Mouse (Mus musculus) hindbrain, postnatal 0 days (tissue): ENCODE results near the gene Tmem150a. TPM values are rescaled to one million over a fixed set of nuclear protein-coding genes. Genes with fewer than 3 reads are reported as not detected.

ENCODE experiments used
- ATAC-seq: fragments of 200-750 bp; cut with Nextera tagmentation; 2 replicates; pipeline ENCODE4 v1.8.0; 2017; ENCODE audit warnings: mild to moderate bottlenecking, moderate TSS enrichment, moderate library complexity
- DNase-seq: peaks from one replicate; pipeline ENCODE4 v3.0.0-alpha.2; 2015; ENCODE audit warnings: low spot score
- H3K27ac ChIP-seq: fragments of 300-500 bp; sonication (generic); 2 replicates; pipeline ENCODE4 v1.5.1; 2014; ENCODE audit warnings: mild to moderate bottlenecking
- H3K27me3 ChIP-seq: fragments of 300-500 bp; sonication (generic); 2 replicates; pipeline ENCODE4 v1.6.1; 2014; ENCODE audit warnings: low read length, mixed read lengths; ENCODE audit not compliant: insufficient read depth
- H3K36me3 ChIP-seq: fragments of 300-500 bp; sonication (generic); 2 replicates; pipeline ENCODE4 v1.6.1; 2014; ENCODE audit warnings: low read length, mixed read lengths; ENCODE audit not compliant: insufficient read depth
- H3K4me1 ChIP-seq: fragments of 300-500 bp; sonication (generic); 2 replicates; pipeline ENCODE4 v1.6.1; 2014; ENCODE audit warnings: antibody characterized with exemption, low read length, mixed read lengths; ENCODE audit not compliant: insufficient read depth
- H3K4me2 ChIP-seq: fragments of 300-500 bp; sonication (generic); 2 replicates; pipeline ENCODE4 v1.6.1; 2014; ENCODE audit warnings: low read depth, mild to moderate bottlenecking, low read length, moderate library complexity, mixed read lengths
- H3K4me3 ChIP-seq: fragments of 300-500 bp; sonication (generic); 2 replicates; pipeline ENCODE4 v1.5.1; 2014; ENCODE audit warnings: low read length
- H3K9ac ChIP-seq: fragments of 300-500 bp; sonication (generic); replicated peaks from 2 replicates; pipeline ENCODE4 v1.6.1; 2014; ENCODE audit warnings: mild to moderate bottlenecking, low read length, moderate library complexity, mixed read lengths
- H3K9me3 ChIP-seq: fragments of 300-500 bp; sonication (generic); 2 replicates; pipeline ENCODE4 v1.6.1; 2016; ENCODE audit warnings: low read length, mixed read lengths
- CTCF ChIP-seq: IDR thresholded peaks from 2 replicates; pipeline ENCODE4 v1.5.1; 2016; ENCODE audit warnings: antibody characterized with exemption, control low read depth, low read depth
- WGBS: fragments of 180-500 bp; shearing (Covaris S2); extraction: QIAGEN DNeasy Blood & Tissue Kit; methylation state at CpG from one replicate; pipeline ENCODE4 v1.1.7; 2014; 5-methylcytosine and 5-hydroxymethylcytosine counted together
- polyA plus RNA-seq: library from polyadenylated mRNA; unstranded; fragments of >200 nt; fragmentation: Nextera tagmentation; extraction: Ambion mirVana; gene quantifications from 2 replicates; pipeline ENCODE4 v1.2.1, GENCODE M21; 2015
- total RNA-seq: library from RNA; depleted of rRNA; stranded (reverse); fragments of >200 nt; gene quantifications from 2 replicates; pipeline ENCODE4 v1.2.3, GENCODE M21; 2014; rRNA removed

The Tmem150a gene
- 23.6 and 35.3 TPM in 2 replicates for total RNA-seq
- polyA plus RNA-seq = 12.2 and 15.3 TPM in 2 replicates

- peaks cover 19% of the 10 kb centered on the region for H3K36me3 ChIP-seq
- ATAC-seq = peak; percentile 91
- H3K27ac ChIP-seq = peak within 1 kb of the TSS; percentile 74
- no peaks in the 10 kb centered on the region for H3K27me3 ChIP-seq
- WGBS = under 1% methylated on average over 68 of the region's 71 CpGs
- no peaks in the 10 kb centered on the region for H3K9me3 ChIP-seq
- H3K4me1 ChIP-seq = peaks cover 10% of the 10 kb centered on the region; the same call in 1 of the 2 replicates
- peak within 1 kb of the TSS; percentile 92 for H3K4me2 ChIP-seq
- peak; percentile 36; the same call in 1 of the 2 replicates for TF ChIP-seq CTCF
- DNase-seq = peak; percentile 87
- peak within 1 kb of the TSS; percentile 67 for H3K4me3 ChIP-seq
- peak within 1 kb of the TSS; percentile 78 for H3K9ac ChIP-seq
Measured at GRCm38 (mm10) chr6:72355066-72355911, at the start of gene Tmem150a. Gene Tmem150a (plus strand): TSS chr6:72355447.

- Histone ChIP-seq H3K4me3 (no peak overlapping the region), H3K9me3 (no peaks in the 10 kb centered on the region), H3K4me1 (no peaks in the 10 kb centered on the region), H3K27me3 (no peaks in the 10 kb centered on the region), H3K9ac (no peak overlapping the region), H3K36me3 (peaks cover 6% of the 10 kb centered on the region), H3K27ac (no peak overlapping the region), H3K4me2 (no peak overlapping the region)
- ATAC-seq = no peak
- TF ChIP-seq CTCF = no peak
- WGBS = 92% methylated on average over 3 of the region's 3 CpGs
- no peak for DNase-seq
Measured at GRCm38 (mm10) chr6:72312198-72312597, 43.0 kb upstream of the Tmem150a start.

DNA sequence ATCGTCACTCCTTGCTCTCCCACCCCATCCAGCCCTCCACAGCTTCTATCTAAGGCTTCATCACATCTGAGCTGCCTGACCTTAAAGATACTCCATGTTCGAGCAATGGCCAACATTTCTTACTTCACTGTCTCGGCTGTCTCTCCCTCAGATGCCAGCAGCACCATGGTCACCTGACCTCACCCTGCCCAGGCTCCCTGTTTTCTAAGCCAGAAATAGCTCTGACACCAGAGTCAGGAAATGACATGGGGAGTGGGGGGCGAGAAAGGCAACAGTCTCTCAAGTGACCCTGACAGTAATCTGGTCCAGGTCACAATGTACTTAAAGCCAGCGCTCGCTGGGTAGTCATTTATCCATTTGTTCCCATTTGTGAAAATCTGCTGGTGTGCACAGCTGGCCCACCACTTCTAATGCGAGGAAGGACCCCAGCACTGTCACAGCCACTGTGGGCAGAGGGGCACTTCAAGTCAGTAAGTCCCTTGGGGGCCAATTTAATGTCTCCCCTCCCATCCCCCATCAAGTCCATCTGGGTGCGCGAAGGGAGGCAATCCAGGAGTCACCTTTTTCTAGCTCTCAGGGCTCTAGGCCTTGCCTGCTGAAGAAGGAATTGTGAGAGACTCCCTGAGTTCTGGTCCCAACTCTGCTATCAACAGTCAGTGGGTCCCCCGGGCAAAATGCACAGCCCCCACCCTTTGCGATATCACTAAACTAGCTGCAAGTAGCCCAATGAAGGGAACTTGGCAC lies 42.0 kb upstream of the Tmem150a start:
- Histone ChIP-seq H3K4me2 (no peak overlapping the region), H3K9me3 (no peaks in the 10 kb centered on the region), H3K9ac (no peak overlapping the region), H3K4me1 (no peaks in the 10 kb centered on the region), H3K27ac (no peak overlapping the region), H3K36me3 (peaks cover 11% of the 10 kb centered on the region), H3K4me3 (no peak overlapping the region), H3K27me3 (no peaks in the 10 kb centered on the region)
- TF ChIP-seq CTCF = no peak
- 87% methylated on average over 11 of the region's 11 CpGs for WGBS
- DNase-seq = no peak
- no peak for ATAC-seq

DNA sequence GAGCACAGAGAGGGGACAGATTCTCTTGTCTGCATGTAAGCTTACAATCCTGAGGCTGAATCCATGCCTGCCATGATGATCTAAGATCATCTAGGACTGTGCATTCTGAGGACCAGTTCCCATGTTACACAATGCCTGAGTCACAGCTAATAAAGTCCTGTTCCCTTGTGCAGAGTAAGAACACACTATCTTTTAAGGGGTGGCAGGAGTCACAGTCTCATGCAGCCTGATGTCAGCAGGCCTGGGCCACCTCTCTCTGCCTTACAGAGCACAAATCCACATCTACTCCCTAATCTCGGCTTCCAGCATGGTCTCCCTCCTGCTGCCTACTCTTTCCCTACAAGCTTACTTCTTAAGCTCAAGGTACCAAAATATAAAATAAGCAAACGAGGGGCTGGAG lies 39.9 kb upstream of the Tmem150a start:
- Histone ChIP-seq H3K9me3 (no peaks in the 10 kb centered on the region), H3K4me2 (no peak overlapping the region), H3K27ac (no peak overlapping the region), H3K36me3 (peaks cover 32% of the 10 kb centered on the region), H3K9ac (no peak overlapping the region), H3K4me1 (no peaks in the 10 kb centered on the region), H3K27me3 (no peaks in the 10 kb centered on the region), H3K4me3 (no peak overlapping the region)
- 84% methylated on average over 2 of the region's 2 CpGs for WGBS
- no peak for ATAC-seq
- no peak for DNase-seq
- no peak for TF ChIP-seq CTCF

GRCm38 (mm10) chr6:72316044-72316443 lies 39.2 kb upstream of the Tmem150a start:
- no peak overlapping the region for H3K9ac ChIP-seq
- peaks cover 38% of the 10 kb centered on the region for H3K36me3 ChIP-seq
- no peak for DNase-seq
- H3K4me3 ChIP-seq = no peak overlapping the region
- TF ChIP-seq CTCF = no peak
- WGBS = 89% methylated on average over 1 of the region's 1 CpGs
- no peaks in the 10 kb centered on the region for H3K27me3 ChIP-seq
- no peaks in the 10 kb centered on the region for H3K9me3 ChIP-seq
- H3K27ac ChIP-seq = no peak overlapping the region
- H3K4me2 ChIP-seq = no peak overlapping the region
- no peaks in the 10 kb centered on the region for H3K4me1 ChIP-seq
- ATAC-seq = no peak

- WGBS = 90% methylated on average over 5 of the region's 5 CpGs
Measured at GRCm38 (mm10) chr6:72318440-72318839, 36.8 kb upstream of the Tmem150a start.

More at GRCm38 (mm10) chr6:72318440-72318839, 36.8 kb upstream of the Tmem150a start:
- Histone ChIP-seq H3K9ac (no peak overlapping the region), H3K4me2 (no peak overlapping the region), H3K4me1 (no peaks in the 10 kb centered on the region), H3K27ac (no peak overlapping the region), H3K4me3 (no peak overlapping the region), H3K36me3 (peaks cover 51% of the 10 kb centered on the region), H3K27me3 (no peaks in the 10 kb centered on the region), H3K9me3 (no peaks in the 10 kb centered on the region)
- no peak for ATAC-seq
- no peak for TF ChIP-seq CTCF
- DNase-seq = no peak
